In genomic region chr4:88350910-88351309, GRCm38 (mm10) we compare ENCODE assay signal across 8 mouse cellular contexts.
A peak's percentile ranks its signal among the peaks of the same experiment; 100 is the strongest.
DNase-seq lines count a peak whose midpoint lies in the region; ATAC-seq and TF ChIP-seq lines count a peak whose summit lies in the region.

No protein-coding gene starts in this region.

- 0 out of 2 replicates have a peak, but pooled peaks have one; percentile 15 for ATAC-seq in limb, embryonic 12.5 days (ENCODE audit: insufficient number of reproducible peaks, insufficient read depth, low FRiP score, low TSS enrichment, low read depth)
- ATAC-seq in midbrain, embryonic 16.5 days: peak; percentile 89

- no peak overlapping the region for H3K4me3 ChIP-seq in kidney, adult 2 months (ENCODE audit: insufficient read depth, low read depth, low read length)
- no peak overlapping the region for H3K4me3 ChIP-seq in limb, embryonic 12.5 days (replicated peaks)
- H3K4me3 ChIP-seq in midbrain, embryonic 16.5 days (ENCODE audit: low read depth, low read length): no peak overlapping the region

- 2% methylated on average over 4 of the region's 4 CpGs for WGBS in kidney, adult 2 months
- WGBS in limb, embryonic 12.5 days: 2% methylated on average over 4 of the region's 4 CpGs
- under 1% methylated on average over 4 of the region's 4 CpGs for WGBS in midbrain, embryonic 16.5 days

- no peak overlapping the region for H3K4me2 ChIP-seq in limb, embryonic 12.5 days
- no peak overlapping the region for H3K4me2 ChIP-seq in midbrain, embryonic 16.5 days (ENCODE audit: low read length)

- no peak overlapping the region for H3K27ac ChIP-seq in kidney, adult 2 months (ENCODE audit: insufficient read depth, low read depth, low read length)
- no peak overlapping the region for H3K27ac ChIP-seq in limb, embryonic 12.5 days
- no peak overlapping the region for H3K27ac ChIP-seq in midbrain, embryonic 16.5 days (ENCODE audit: low read length)

- peak; percentile 85 for DNase-seq in 3T3-L1 (ENCODE audit: low read depth, low spot score)
- peak; percentile 51 to 89 for DNase-seq in adrenal gland, adult (ENCODE audit: inconsistent age in 2 of 2, low spot score in 1 of 2)
- peak; percentile 95 for DNase-seq in embryo, embryonic 10 days (ENCODE audit: low spot score)
- DNase-seq in gastrocnemius, postnatal 25 days: peak; percentile 19
- peak; percentile 80 for DNase-seq in kidney, adult 2 months
- peak; percentile 20 to 55 for DNase-seq in spleen, postnatal 10 days (ENCODE audit: low spot score in 2 of 2)

- no peaks in the 10 kb centered on the region for H3K4me1 ChIP-seq in kidney, adult 2 months (ENCODE audit: control insufficient read depth, insufficient read depth, low read length)
- no peaks in the 10 kb centered on the region for H3K4me1 ChIP-seq in limb, embryonic 12.5 days (replicated peaks)
- peaks cover 7% of the 10 kb centered on the region; the same call in 1 of the 2 replicates for H3K4me1 ChIP-seq in midbrain, embryonic 16.5 days (ENCODE audit: control insufficient read depth, insufficient read depth, low read length)

- no peaks in the 10 kb centered on the region for H3K9me3 ChIP-seq in limb, embryonic 12.5 days
- H3K9me3 ChIP-seq in midbrain, embryonic 16.5 days (replicated peaks; ENCODE audit: control insufficient read depth, low read length, poor library complexity, severe bottlenecking): no peaks in the 10 kb centered on the region

- no peak for TF ChIP-seq POLR2A in kidney, adult 2 months (IDR thresholded peaks at IDR 0.05; ENCODE audit: low read depth, low read length)

- H3K27me3 ChIP-seq in kidney, adult 2 months (replicated peaks; ENCODE audit: control insufficient read depth, insufficient read depth, low read length): no peaks in the 10 kb centered on the region
- H3K27me3 ChIP-seq in limb, embryonic 12.5 days: no peaks in the 10 kb centered on the region
- no peaks in the 10 kb centered on the region; the same call in 1 of the 2 replicates for H3K27me3 ChIP-seq in midbrain, embryonic 16.5 days (ENCODE audit: control insufficient read depth, insufficient read depth, low read depth, low read length)

- no peaks in the 10 kb centered on the region for H3K36me3 ChIP-seq in kidney, adult 2 months (ENCODE audit: control insufficient read depth, insufficient read depth, low read length)
- no peaks in the 10 kb centered on the region for H3K36me3 ChIP-seq in limb, embryonic 12.5 days
- no peaks in the 10 kb centered on the region for H3K36me3 ChIP-seq in midbrain, embryonic 16.5 days (ENCODE audit: control insufficient read depth, insufficient read depth, low read length)

- H3K9ac ChIP-seq in limb, embryonic 12.5 days (replicated peaks): no peak overlapping the region
- H3K9ac ChIP-seq in midbrain, embryonic 16.5 days (ENCODE audit: low read depth, low read length): no peak overlapping the region

- TF ChIP-seq CTCF in kidney, adult 2 months (conservative IDR thresholded peaks at IDR 0.05; ENCODE audit: insufficient read depth, insufficient read length, low read depth, low read length): peak; percentile 92

Comparison
In these comparisons a context has a peak if more than half of its experiments do, and no peak if none do; other contexts are left out.
1. DNase-seq: peak in every context shown above with its lines; median percentile 95 in embryo, embryonic 10 days; 85 in 3T3-L1; 80 in kidney, adult 2 months; 70 in adrenal gland, adult; 38 in spleen, postnatal 10 days; 19 in gastrocnemius, postnatal 25 days.